Mouse (Mus musculus) lung, adult 18-20 months (tissue): ENCODE data around the gene Cage1.

ENCODE experiments used
- DNase-seq, 2 experiments: peaks; one replicate each; pipeline ENCODE4 v3.0.0; 2022; ENCODE audit warnings: mixed read lengths in 2 of 2

Gene Cage1

DNA sequence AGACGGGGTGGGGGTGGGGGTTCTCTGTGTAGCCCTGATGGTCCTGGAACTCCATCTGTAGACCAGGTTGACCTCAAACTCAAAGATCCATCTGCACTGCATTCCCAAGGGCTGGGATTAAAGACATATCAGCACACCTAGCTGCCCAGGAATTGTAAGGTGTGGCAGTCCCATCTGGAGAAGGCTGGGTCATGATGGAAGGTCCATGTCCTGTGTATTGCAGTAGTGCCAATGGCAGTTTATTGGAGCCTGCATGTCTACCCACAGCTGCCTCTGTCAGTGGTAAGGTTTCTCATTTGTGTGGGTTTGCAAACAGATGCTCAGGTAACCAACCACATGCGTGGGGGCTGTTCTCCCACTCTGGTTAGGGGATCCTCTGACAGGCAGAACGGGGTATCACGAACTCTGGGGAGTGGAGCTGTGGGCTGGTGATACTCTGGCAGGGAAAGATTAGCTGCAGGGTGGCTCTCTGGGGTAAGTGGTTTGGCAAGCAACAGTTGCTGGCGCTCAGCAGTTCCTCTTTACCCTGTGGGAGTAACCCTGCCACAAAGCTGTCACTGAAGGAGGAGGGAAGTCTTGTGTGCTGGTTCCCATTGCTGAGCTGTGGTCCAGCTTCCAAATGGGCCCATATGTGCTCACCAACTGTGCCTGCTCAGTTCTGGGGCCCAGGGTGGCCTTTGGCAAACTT is 27.0 kb downstream of the Cage1 start:
- DNase-seq = peak in 1 of 2 experiments; percentile 13

DNA sequence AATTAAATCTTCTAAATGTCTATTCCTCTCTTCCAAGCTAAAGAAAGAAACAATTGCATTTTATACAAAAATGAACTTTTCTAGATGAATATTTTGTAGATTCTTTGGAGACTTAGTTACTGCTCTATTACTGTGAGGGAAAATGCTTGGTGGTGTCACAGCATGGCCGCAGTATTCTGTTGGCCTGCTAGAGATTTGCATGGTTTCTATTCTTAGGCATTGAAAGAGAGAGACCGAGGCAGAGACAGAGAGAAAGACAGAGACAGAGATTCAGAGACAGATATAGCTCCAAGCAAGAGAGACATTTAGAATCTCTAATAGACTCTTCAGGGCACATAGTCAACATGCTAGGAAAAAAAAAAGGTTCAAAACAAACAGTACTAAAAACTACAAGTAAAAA is 28.9 kb downstream of the Cage1 start:
- no peak for DNase-seq

DNA sequence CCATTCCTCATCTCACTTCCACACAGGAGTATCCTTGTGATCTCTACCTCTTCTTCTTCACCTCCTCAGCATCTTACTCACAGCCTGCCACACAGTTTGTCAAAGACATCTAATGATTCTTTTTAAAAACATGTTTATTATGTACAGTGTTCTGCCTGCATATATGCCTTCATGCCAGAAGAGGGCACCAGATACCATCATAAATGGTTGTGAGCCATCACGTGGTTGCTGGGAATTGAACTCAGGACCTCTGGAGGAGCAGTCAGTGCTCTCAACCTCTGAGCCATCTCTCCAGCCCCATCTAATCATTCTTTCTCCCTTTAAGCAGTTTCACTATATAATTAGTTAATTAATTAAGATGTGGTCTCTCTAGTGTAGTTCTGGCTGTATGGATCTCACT is 34.4 kb downstream of the Cage1 start:
- DNase-seq = no peak

DNA sequence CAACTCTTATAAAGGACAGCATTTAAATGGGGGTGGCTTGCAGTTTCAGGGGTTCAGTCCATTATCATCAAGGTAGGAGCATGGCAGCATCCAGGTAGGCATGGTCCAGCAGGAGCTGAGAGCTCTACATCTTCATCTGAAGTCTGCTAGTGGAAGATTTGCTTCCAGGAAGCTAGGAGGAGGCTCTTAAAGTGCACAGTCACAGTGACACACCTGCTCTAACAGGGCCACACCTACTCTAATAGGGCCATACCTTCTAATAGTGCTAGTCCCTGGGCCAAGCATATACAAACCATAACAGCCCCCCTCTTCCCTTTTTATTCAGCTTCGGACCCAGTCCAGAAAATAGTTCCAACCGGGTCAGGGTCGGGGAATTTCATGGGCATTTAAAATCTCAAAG is 37.2 kb downstream of the Cage1 start:
- no peak for DNase-seq

DNA sequence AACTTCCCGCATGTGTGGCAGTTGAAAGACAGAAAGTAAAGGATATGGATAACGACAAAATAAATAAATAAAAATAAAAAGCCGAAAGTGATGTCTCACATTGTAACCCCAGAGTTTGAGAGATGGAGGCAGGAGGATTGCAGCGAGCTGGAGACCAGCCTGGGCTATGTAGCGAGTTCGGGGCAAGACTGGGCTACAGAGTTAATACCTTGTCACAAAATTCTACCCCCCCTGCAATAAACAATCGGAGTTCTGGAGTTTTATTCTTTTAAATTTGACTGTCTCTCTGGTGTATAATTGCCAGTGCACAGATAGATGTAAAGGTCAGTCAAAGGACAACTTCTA is 42.5 kb downstream of the Cage1 start:
- no peak for DNase-seq

DNA sequence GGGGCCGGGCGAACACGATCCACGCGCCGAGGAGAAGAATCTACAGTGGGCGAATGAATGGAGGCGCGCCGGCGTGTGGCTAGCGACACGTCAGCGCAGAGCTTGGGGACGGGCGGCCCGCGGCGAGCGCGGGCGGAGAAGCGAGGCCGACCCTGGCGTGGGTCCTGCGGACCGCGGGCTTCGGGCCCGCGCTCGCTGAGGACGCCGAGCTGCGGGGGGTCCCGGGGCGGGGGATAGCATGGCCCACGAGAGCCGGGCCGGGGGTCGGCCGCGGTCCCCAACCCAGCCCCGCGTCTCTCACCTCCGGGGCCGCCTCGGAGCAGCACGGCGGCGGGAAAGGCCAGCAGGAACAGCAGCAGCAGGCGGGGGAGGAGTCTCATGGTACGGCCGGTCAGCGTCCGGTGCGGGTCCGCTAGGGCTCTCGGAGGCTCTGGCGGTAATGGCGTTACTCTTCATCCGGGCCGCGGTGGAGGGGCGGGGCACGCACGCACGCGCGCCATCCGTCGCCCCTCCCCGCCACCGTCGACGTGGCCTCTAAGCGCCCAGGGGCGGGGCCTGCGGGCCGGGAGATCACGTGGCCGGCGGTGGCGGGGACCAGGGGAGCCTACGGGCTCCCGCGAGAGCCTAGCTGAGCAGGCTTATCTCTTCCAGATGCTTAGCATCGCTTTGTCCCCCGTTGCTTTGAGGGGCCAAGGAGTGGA is 43.0 kb downstream of the Cage1 start, which contains the start of gene Ssr1:
Ssr1 (minus strand) TSS at position 514 of the 701 bp plus-strand sequence.
- DNase-seq = peak; percentile 93 to 96

DNA sequence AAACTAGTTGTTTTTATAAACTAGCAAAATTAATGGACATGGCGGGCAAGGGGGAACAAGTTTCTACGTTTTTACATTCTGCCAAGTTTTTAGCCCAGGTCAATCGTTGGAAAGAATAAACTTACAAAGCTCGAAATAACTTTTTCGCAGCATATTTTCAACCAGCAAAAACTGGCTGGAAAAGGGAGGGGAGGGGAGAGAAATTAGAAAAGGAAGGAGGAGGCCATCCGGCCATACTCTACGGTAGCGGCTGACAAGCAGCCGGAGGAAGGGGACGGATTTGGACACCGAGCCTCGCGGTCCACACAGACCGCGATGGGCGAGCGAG is 43.5 kb downstream of the Cage1 start:
- no peak for DNase-seq

DNA sequence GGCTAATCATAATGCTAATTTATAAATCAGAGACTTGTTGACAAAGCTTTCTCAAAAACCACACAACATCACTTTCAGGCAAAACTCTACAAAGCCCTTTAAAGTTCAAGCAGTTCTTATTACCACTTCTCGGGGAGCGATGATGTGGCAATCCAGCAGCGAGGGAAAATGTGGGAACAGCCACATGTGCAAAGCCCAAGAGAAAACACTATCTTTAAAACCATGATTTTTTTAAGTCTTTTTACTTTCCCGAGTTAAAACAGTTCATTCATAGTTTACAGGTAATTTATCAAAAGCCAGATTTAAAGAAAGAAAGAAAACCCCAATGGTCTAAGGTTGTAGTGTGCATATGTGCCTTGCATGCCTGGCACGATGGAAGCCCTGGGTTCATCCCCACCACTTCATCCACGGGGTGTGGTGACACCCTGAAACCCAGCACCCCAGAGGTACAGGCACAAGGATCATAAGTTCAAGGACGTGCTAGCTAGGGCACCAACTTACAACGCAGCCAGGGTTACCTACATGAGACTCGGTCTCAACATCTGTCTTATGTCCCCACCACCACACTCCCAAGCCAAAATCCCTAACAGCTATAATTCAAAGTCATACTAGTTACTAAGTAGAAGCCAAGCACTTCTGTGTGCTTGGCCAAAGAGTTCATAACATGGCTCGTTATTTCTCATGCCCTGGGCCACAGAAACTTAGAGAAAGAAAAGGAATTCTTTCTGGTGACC is 44.1 kb downstream of the Cage1 start:
- peak; percentile 34 to 47 for DNase-seq

DNA sequence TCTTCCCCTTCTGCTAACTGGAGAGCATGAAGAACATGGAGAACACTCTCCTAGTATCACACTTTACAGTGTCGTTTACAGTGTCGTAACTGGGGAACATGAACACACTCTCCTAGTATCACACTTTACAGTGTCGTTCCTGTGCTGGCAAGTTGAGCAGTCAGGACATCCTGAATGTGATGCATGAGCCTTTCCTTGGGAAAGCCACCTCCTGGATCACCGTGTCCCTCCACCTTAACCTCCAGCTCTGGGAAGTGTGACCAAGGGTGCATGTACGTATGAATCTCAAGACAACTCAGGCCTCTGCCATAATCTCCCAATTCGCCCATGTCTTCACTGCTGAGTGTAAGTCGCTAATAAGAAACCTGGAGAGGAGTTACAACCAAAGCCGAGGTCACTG is 47.2 kb downstream of the Cage1 start:
- no peak for DNase-seq

DNA sequence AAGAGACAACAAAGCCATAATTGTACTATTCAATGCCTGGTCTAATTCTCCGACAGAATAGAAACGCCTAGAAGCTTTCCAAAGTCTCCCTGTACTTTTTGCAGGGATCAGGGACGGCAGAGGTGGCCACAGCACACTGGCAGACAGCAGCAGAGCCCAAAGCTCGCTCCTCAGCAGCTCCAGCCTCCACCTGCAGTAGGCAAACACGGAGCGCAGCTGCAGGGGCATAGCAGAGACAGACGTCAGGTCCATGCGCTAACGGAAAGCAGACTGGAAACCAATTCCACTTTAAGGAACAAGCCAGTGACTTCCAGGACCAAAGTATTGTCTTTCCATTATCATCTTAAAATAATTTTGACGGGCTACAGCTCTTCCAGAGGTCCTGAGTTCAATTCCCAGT is 50.7 kb downstream of the Cage1 start:
- DNase-seq = no peak

DNA sequence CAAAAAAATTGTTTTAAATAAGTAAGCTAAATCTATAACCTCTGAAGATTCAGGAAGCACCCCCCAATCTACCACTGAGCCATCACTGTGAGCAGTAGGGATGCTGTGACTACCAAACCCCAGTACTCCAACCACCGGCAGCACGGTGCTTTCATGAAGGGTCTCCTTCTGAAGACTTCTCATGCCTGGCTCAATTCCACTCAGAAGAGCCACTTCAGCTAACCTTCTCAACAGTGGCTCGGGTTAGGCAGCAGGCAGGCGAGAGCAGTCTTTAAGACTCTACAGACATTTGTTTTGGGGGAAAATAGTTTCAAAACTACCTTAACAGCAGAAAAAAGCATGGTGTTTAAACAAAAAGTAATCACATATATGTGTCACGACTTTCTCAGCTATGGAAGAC is 55.8 kb downstream of the Cage1 start:
- DNase-seq = peak; percentile 34 to 50

DNA sequence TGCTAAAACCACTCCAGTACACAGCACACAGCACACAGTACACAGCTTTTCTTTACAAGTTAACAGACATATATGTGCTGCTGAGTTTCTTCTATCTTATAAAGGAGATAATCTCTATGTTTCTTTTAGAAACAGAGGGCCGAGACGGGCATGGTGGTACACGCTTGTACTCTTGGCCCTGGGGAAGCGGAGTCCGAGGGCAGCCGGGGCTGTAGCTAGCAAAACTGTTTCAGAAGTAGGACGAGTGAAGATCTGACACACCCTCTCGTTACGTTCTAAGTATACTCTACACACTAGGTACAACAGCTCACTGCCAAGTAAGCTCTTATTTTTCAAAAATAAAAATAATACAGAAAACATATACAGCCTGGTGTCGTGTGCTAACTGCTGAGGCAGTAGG is 56.5 kb downstream of the Cage1 start:
- no peak for DNase-seq

DNA sequence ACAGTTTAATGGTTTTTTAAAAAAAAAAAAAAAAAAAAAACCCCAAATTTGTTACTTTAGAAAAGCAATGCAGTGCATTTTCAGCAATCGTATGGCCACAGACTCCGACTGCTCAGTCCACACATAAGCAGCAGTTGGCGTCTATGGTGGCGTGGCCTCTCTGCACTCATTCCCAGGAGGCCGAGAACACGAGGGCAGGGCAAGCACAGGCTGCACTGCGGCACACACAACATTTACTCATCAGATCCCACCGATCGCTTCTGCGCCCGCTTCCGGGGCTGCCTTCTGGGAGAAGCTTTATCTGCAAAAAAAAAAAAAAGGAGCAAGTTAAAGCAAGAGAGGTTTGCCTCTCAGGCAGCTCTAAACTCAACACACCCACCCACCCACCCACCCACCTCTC is 57.4 kb downstream of the Cage1 start:
- no peak for DNase-seq

DNA sequence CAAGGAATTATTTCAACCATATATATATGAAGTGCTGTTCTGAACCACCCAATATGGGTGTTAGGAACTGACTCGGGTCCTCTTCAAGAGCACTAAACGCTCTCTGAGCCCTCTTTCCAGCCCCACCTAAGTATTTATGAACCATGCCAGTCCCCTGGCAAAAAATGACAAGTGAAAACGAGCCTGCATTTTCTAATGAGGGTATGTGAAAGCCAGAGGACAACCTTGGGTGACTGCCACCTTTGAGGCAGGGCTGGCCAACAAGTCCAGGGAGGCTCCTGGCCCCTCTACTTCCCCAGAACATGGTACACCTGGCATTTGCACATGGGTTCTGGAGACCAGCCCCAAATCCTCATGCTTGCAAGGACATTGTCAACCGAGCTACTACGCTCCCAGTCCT is 62.1 kb downstream of the Cage1 start:
- DNase-seq = no peak

DNA sequence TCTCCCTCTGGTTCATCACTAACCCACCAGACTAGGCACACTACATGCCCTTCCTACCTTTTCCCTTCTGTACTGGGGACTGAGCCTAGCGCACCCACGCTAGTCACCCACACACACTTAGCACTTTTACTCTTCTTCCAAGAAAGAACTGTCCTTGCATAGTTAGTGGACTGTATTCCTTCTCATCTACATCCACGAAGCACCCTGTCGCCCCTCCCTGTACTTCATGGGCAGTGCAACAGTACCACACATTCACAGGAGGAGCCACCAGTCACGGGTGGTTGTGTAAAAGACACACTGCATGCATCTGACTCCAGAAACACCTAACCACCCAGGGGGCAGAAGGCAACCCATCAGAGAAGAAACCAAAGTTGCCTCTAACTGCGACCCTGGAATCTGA is 62.8 kb downstream of the Cage1 start:
- no peak for DNase-seq

DNA sequence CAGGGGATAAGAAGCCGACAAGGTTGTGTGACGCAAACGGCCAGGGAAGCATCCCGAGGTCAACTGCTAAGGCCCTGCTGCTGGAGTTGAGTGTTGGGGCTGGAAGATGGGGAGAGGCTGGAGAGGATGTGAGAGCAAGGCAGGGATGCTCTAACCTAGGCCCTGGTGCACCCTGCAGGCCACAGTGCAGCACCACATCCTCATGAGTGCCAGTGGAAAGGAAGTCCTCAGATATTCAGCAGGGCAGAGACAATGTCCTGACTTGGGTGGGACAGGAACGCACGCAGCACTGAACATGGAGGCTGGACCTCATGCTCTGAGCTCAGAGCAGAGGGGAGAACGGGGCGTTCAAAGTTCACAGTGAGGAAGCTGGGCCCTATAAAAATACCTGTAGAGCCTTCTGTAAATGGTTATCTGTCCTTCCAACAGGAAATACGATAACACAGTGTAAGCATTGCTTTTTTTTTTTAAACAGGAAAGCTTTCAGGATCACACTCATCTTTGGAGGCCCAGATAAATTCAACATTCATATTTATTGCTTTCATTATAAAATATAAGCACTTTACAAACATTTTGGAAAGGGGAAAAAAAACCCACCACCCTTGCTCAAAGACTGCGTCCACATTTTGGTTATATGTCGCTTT is 65.9 kb downstream of the Cage1 start:
- peak in 1 of 2 experiments; percentile 43 for DNase-seq

DNA sequence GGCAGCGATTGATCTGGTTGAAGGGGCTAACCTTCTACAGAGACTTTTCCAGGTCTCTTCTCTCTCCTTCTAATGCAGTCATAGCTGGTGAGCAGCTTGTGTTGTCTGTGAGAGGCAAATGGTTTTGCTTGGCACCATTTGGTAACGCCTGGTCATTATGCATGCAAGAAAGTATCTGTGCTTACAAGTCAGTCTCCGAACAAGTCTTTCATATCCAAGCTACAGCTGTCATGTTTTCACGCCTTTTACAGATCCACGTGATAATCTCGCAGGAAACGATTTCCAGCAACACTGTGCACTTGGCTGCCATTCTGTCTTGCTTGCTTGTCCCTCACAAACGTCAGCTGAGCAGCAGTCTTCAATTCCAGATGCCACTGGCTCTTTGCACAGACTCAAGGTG is 66.9 kb downstream of the Cage1 start:
- DNase-seq = no peak

DNA sequence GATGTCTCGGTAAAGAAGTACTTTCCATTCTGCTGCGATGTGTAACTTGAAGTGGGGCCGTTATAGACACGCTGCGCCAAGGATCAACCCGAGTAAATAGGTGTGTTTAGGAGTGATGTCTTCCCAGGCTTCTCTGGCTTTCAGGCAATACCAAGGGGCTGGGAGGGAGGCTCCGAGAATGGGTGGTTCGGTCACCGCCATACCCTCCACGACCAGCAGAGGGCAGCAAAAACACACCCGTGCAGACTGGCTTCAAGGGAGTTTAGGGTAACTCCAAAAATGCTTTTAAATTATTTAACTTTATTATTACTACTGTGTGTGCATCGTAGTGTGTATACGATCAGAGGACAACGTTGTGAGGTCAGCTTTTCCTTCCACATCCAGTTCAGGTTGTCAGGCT is 67.5 kb downstream of the Cage1 start:
- peak; percentile 80 to 84 for DNase-seq

DNA sequence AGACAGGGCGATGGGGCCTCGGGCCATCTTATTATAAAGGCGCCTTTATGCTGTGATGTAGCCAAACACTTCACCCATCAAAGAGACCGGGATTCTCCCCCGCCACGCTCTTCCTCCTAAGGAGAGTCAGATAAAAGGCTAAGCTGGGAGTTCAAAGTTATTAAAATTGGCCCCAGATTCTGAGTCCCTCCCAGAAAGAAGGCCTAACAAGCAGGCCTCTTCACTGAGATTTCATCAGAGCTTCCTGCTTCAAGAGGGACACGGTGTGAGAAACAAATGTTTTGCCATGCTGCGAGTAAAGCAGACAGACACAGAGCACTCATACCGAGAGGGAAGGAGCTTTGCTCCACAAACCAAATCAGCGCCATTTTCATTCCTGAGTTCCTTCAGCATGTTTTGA is 69.3 kb downstream of the Cage1 start:
- peak in 1 of 2 experiments; percentile 24 for DNase-seq

DNA sequence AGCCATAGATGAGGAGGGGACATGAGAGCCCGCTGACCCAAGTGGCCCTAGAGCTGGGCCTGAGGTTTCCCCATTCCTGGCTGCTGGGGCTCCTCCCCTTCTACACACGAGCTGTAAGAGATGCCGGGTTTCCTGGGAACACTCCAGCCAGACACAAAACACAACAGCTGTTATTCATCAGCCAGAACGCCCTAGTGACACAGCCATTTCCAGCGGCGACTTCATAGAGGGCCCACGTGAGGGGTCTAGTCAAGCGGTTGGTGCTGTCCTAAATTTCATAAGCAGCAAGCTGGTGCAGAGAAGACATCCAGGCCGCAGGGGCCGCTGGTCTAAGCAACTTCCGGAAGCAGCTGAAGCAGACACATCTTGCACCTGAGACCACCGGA is 69.8 kb downstream of the Cage1 start:
- peak; percentile 48 to 71 for DNase-seq

DNA sequence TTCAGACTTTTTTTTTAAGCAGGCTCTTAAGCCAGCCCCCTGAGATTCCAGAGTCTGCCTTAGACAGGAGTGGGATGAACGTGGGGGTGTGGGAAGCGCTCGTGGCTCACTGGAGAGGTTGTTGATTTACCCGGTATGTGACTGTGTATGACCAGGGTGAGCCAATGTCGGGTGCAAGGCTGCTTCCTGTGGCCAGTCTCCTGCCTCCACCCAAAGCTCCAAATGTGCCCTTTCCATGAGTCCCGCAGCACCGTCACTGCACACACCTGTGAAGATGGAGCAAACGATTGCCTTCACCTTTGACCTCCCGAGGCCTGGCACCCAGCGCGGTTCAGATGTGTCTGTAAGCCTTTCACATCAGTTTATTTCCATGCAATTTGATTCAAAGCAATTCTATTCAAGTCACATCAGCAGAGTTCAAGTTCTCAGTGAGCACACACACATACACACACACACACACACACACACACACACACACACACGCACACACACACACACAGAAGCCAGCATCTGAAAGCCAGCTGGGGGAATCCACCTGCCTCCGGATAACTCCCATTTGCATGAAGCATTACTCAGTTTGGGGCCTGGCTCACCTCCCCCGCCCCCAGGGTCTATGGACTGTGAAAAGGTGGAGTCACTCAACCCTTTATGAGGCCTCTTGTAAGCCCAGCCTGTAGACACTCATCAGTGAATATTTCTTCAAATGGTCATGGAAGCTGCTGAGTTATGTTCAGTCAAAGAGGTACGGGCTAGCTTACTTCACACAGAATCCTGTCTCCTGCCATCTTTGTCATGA is 70.4 kb downstream of the Cage1 start:
- no peak for DNase-seq

DNA sequence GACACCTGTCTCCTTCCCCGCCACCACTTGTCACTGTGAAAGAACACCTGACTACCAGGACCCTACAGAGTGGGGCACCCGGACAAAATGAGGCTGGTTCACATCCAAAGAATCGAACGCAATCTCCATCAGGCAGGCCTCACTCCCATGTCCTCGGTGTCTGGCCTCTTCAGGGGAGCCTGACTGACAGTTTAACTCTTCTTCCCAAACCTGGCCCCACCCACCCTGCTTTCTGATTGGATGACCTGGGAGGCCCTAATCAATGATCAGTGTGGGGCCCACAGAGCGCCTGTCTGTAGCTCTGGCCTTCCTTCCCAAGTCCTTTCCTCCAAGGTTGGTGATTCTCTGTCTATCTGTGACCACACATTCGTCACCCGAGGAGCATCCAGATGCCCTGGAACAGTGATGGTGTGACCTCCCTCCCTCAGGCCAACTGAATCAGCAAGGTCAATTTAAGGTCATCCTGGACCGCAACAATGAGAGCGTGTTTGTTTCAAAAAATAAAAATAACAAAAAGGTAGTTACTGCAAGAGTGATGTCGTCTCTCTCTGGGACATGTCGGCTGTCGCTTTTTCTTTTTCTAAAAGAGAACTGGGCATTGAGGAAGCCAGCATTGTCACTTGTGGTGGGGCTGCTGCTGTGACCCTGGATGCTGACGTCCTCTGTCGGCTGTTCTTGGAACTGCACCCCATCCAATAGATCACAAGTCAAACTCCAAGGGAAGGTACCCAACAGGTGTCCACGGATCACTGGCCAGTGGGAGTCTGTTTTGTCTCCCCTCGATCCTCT is 71.5 kb downstream of the Cage1 start:
- DNase-seq = no peak
